Comparison of ENCODE assay signal across 10 mouse cellular contexts in the genomic region with DNA sequence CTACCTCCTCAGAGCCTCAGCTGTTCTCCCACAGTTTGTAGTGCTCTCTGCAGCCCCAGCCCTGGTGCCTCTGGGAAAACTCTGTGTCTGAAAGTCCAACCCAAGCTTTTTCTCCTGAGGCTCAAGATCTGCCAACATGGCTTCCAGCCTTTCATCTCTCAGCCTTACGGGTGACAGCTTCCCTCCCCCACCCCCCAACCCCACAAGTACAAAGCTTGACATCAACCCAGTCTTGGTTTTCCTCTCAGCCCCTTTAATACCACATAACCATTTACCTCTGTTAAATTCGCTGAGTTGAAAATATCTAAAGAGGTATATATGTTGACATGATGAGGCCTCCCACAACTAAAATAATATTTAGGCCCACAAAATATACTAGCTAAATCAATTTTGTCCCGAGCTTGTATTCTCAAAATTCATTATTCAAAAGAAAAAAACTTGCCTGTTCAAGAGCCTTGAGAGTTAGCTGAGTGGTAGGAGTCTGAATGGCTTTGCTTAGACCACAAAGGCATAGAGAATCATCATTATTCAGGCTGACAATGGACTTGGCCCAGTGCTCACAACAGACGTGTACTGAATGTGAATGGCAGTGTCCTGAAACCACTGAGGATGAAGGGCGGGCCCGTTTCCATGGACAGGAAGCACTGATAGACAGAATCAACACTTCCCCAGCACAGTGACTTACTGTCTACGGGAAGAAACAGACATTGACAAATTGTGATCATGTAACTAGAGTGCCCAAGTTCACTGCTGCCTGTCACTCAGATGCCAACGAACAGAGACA. TPM values are rescaled to one million over a fixed set of nuclear protein-coding genes. Genes with fewer than 3 reads are reported as not detected.
DNase-seq lines count a peak whose midpoint lies in the region; ATAC-seq and TF ChIP-seq lines count a peak whose summit lies in the region.
"Had no signal": no experiment of that assay in that cellular context is flagged by ENCODE, and none has a peak within 500 bp of the region (broad histone marks: within the 10 kb centered on the region; RNA-seq: fewer than 3 reads in every experiment).

No protein-coding gene starts in this region.

- ATAC-seq in forebrain, postnatal 0 days = peak; percentile 84
- ATAC-seq in neural tube, embryonic 12.5 days (ENCODE audit: low FRiP score, low read depth) = peak; percentile 78
- ATAC-seq in liver, embryonic 12.5 days = no peak

- H3K4me2 ChIP-seq in forebrain, postnatal 0 days (ENCODE audit: low read depth) = no peak overlapping the region
- no peak overlapping the region for H3K4me2 ChIP-seq in neural tube, embryonic 12.5 days (replicated peaks)
- H3K4me2 ChIP-seq in liver, embryonic 12.5 days = no peak overlapping the region

- no peak overlapping the region for H3K9ac ChIP-seq in forebrain, postnatal 0 days
- H3K9ac ChIP-seq in neural tube, embryonic 12.5 days = no peak overlapping the region
- H3K9ac ChIP-seq in liver, embryonic 12.5 days = no peak overlapping the region

- DNase-seq in left cerebral cortex, postnatal 14 days (ENCODE audit: low spot score in 2 of 2) = peak; percentile 16 to 46
- no peak for DNase-seq in left cerebral cortex, postnatal 36 days (ENCODE audit: low spot score in 2 of 2)
- peak; percentile 77 for DNase-seq in forebrain, postnatal 0 days
- DNase-seq in layer of hippocampus, postnatal 10 days (ENCODE audit: low spot score in 2 of 2) = peak; percentile 38 to 50
- no peak for DNase-seq in urinary bladder, postnatal 14 days (ENCODE audit: low spot score)
- no peak for DNase-seq in gastrocnemius, adult 8-10 months (ENCODE audit: low spot score in 2 of 2)
- DNase-seq: adrenal gland, postnatal 10 days; gastrocnemius, postnatal 25 days had no signal

- intact Hi-C loops in left cerebral cortex, postnatal 14 days (cut with DNase I) = no loop called here
- intact Hi-C loops in left cerebral cortex, postnatal 36 days (cut with DNase I) = no loop called here

- H3K9me3 ChIP-seq in forebrain, postnatal 0 days (ENCODE audit: low read length) = no peaks in the 10 kb centered on the region
- H3K9me3 ChIP-seq in neural tube, embryonic 12.5 days = no peaks in the 10 kb centered on the region
- no peaks in the 10 kb centered on the region for H3K9me3 ChIP-seq in liver, embryonic 12.5 days (replicated peaks)

- no peaks in the 10 kb centered on the region for H3K36me3 ChIP-seq in forebrain, postnatal 0 days (ENCODE audit: insufficient read depth)
- no peaks in the 10 kb centered on the region for H3K36me3 ChIP-seq in neural tube, embryonic 12.5 days
- H3K36me3 ChIP-seq in liver, embryonic 12.5 days = no peaks in the 10 kb centered on the region

- no peak for TF ChIP-seq CTCF in forebrain, postnatal 0 days (IDR thresholded peaks at IDR 0.05; ENCODE audit: low read depth)

- H3K27me3 ChIP-seq in forebrain, postnatal 0 days (ENCODE audit: insufficient read depth, low read length) = no peaks in the 10 kb centered on the region
- H3K27me3 ChIP-seq in neural tube, embryonic 12.5 days (replicated peaks) = no peaks in the 10 kb centered on the region
- H3K27me3 ChIP-seq in liver, embryonic 12.5 days (replicated peaks) = no peaks in the 10 kb centered on the region; the same call in 1 of the 2 replicates

- H3K4me3 ChIP-seq in forebrain, postnatal 0 days (ENCODE audit: low read depth, low read length) = no peak overlapping the region
- no peak overlapping the region for H3K4me3 ChIP-seq in neural tube, embryonic 12.5 days
- no peak overlapping the region for H3K4me3 ChIP-seq in liver, embryonic 12.5 days

- H3K27ac ChIP-seq in forebrain, postnatal 0 days (ENCODE audit: low read depth, low read length) = peak overlapping the region; percentile 46; the same call in 1 of the 2 replicates
- H3K27ac ChIP-seq in neural tube, embryonic 12.5 days = no peak overlapping the region
- no peak overlapping the region for H3K27ac ChIP-seq in liver, embryonic 12.5 days

- H3K4me1 ChIP-seq in forebrain, postnatal 0 days (ENCODE audit: insufficient read depth) = peaks cover 12% of the 10 kb centered on the region; the same call in 1 of the 2 replicates
- no peaks in the 10 kb centered on the region; the same call in 1 of the 2 replicates for H3K4me1 ChIP-seq in neural tube, embryonic 12.5 days
- no peaks in the 10 kb centered on the region for H3K4me1 ChIP-seq in liver, embryonic 12.5 days

- WGBS in forebrain, postnatal 0 days = 30% methylated on average over 8 of the region's 8 CpGs
- WGBS in neural tube, embryonic 12.5 days = 58% methylated on average over 8 of the region's 8 CpGs
- WGBS in liver, embryonic 12.5 days (ENCODE audit: insufficient replicate concordance) = 33% methylated on average over 8 of the region's 8 CpGs

RNA-seq across cellular contexts. Expression of a gene that starts 10.9 kb away (rescaled TPM):
- total RNA-seq in left cerebral cortex, postnatal 14 days (2021) = 10 to 100 TPM; 28.9 to 29.3 TPM
- total RNA-seq in left cerebral cortex, postnatal 36 days (2021) = 10 to 100 TPM; 25.5 to 26.6 TPM
- total RNA-seq in forebrain, postnatal 0 days (2014; rRNA removed) = 55.9 and 58.9 TPM in 2 replicates
- polyA plus RNA-seq in forebrain, postnatal 0 days (2015; fragmentation: Nextera tagmentation; extraction: Ambion mirVana) = 25.0 and 28.3 TPM in 2 replicates
- total RNA-seq in layer of hippocampus, postnatal 10 days (2021) = 10 to 100 TPM; 24.0 to 36.3 TPM
- 34.0 and 42.6 TPM in 2 replicates for polyA plus RNA-seq in neural tube, embryonic 12.5 days (2016; fragmentation: Nextera tagmentation; extraction: Ambion mirVana)
- 20.2 and 22.5 TPM in 2 replicates for polyA plus RNA-seq in liver, embryonic 12.5 days (2016; fragmentation: Nextera tagmentation; extraction: Ambion mirVana)
- 1 to 10 TPM; 2.9 to 4.6 (median 3.6) TPM for total RNA-seq in gastrocnemius, adult 8-10 months (2022)

Comparison
In these comparisons a context has a peak if more than half of its experiments do, and no peak if none do; other contexts are left out.
1. DNase-seq: peak in left cerebral cortex, postnatal 14 days (2 of 2), forebrain, postnatal 0 days (single experiment) and layer of hippocampus, postnatal 10 days (2 of 2); none in left cerebral cortex, postnatal 36 days (0 of 2), urinary bladder, postnatal 14 days (single experiment) and gastrocnemius, adult 8-10 months (0 of 2).
2. RNA of a gene that starts 10.9 kb away (total RNA-seq): 55.9 to 58.9 TPM in forebrain, postnatal 0 days, 24.0 to 36.3 TPM in layer of hippocampus, postnatal 10 days, 28.9 to 29.3 TPM in left cerebral cortex, postnatal 14 days and 25.5 to 26.6 TPM in left cerebral cortex, postnatal 36 days; 2.9 to 4.6 TPM in gastrocnemius, adult 8-10 months; every median in the first group is over 4 times any median in the second.